Mouse (Mus musculus) left cerebral cortex, adult 11 months (tissue): ENCODE measurements around the gene Plcd3.

Experiments
- DNase-seq: peaks from one replicate; pipeline ENCODE4 v3.0.0; 2022; ENCODE audit warnings: low spot score

Plcd3 gene

GRCm38 (mm10) chr11:103117591-103118009 is 16.1 kb upstream of the Plcd3 start:
- no peak for DNase-seq

GRCm38 (mm10) chr11:103116959-103117590 is 15.6 kb upstream of the Plcd3 start:
- DNase-seq, result no peak

- peak; percentile 99 for DNase-seq
Measured at GRCm38 (mm10) chr11:103116008-103116818, 14.8 kb upstream of the Plcd3 start, which contains the start of gene Hexim1. Gene Hexim1, plus strand, starts transcription at chr11:103116231.

- no peak for DNase-seq
Measured at GRCm38 (mm10) chr11:103115163-103116007, 13.9 kb upstream of the Plcd3 start.

- no peak for DNase-seq
Measured at GRCm38 (mm10) chr11:103114270-103114943, 12.9 kb upstream of the Plcd3 start.

- no peak for DNase-seq
Measured at GRCm38 (mm10) chr11:103113771-103114170, 12.3 kb upstream of the Plcd3 start.

- DNase-seq, result no peak
Measured at GRCm38 (mm10) chr11:103113005-103113404, 11.5 kb upstream of the Plcd3 start.

GRCm38 (mm10) chr11:103112552-103112912 is 11.1 kb upstream of the Plcd3 start:
- no peak for DNase-seq

- no peak for DNase-seq
Measured at GRCm38 (mm10) chr11:103111881-103112551, 10.6 kb upstream of the Plcd3 start.

GRCm38 (mm10) chr11:103111301-103111700 is 9.8 kb upstream of the Plcd3 start:
- DNase-seq, result no peak

GRCm38 (mm10) chr11:103106386-103106785 is 4.9 kb upstream of the Plcd3 start:
- no peak for DNase-seq

GRCm38 (mm10) chr11:103105810-103106209 is 4.4 kb upstream of the Plcd3 start:
- DNase-seq, result no peak

- no peak for DNase-seq
Measured at GRCm38 (mm10) chr11:103105180-103105725, 3.8 kb upstream of the Plcd3 start.

- DNase-seq, result no peak
Measured at GRCm38 (mm10) chr11:103104469-103104868, 3.0 kb upstream of the Plcd3 start.

- no peak for DNase-seq
Measured at GRCm38 (mm10) chr11:103103621-103104020, 2.2 kb upstream of the Plcd3 start.

GRCm38 (mm10) chr11:103102725-103103349 is 1.4 kb upstream of the Plcd3 start:
- peak; percentile 95 for DNase-seq

GRCm38 (mm10) chr11:103101866-103102501 is 526 bp upstream of the Plcd3 start:
- no peak for DNase-seq

- no peak for DNase-seq
Measured at GRCm38 (mm10) chr11:103100361-103100760, 1.1 kb downstream of the Plcd3 start.

GRCm38 (mm10) chr11:103099352-103099940 is 2.0 kb downstream of the Plcd3 start:
- no peak for DNase-seq
